Mouse (Mus musculus): Measurements from ENCODE around the gene Dnah17.

DNA sequence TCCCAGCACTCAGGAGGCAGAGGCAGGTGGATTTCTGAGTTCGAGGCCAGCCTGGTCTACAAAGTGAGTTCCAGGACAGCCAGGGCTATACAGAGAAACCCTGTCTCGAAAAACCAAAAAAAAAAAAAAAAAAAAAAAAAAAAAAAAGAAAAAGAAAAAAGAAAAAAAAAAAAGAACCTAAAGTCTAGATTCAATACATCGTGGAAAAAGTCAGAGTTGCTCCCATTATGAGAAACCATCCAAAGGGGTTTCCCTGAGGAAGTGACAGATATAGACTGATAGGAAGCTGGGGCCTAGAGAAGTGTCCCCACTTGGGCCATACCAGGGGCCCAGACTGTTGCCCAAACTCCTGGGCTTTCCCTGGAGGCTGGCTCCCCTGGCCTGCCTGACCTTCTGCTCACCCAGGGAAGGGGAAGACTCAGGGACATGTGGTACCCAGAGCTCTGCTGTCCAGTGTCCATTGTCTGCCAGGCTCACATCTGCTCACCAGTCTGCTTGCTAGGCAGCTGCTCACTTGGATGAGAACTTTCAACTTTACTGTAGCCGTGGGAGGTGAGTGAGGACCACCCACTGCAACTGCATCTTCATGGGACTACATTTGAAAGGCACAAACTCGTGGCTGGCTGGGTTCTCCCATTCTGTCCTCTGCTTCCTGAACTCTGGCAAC lies 152.6 kb downstream of the Dnah17 start:
- TF ChIP-seq POLR2A (IDR thresholded peaks at IDR 0.05; ENCODE audit: insufficient read length, low read depth): no peak
- TF ChIP-seq SRF (IDR thresholded peaks at IDR 0.05; ENCODE audit: control insufficient read depth, insufficient read length, low read depth): no peak
